Mouse (Mus musculus) gastrocnemius, postnatal 4 days (tissue): ENCODE measurements at regions not wholly inside any gene's neighbourhood (a gene's known extent, or its start where the extent isn't known, plus 50 kb on each side); places are given as distances from the start of the nearest gene placed in this dataset.

Experiments used
- DNase-seq, 2 experiments: peaks; one replicate each; pipeline ENCODE4 v3.0.0; 2021 to 2022; ENCODE audit warnings: low spot score in 2 of 2, mixed read lengths in 2 of 2

DNA sequence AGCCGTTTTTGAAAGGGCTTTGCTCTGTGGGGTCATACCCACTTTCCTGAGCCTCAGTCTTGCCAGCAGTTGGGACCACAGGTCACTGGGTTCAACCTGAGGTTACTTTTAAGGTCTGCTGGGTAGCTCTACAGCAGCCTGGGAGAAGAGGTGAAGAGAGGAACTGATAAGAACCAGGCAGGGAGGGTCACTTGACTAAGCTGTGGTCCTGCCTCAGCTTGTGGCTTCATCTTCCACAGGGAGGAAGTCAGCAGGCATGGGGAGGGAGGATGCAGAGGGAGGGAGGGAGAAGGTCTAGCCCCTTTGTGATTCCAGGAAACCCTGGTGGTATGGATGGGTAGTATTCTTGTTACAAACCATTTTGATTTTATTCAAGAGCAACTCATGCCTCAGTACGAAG is 59.9 kb upstream of the Lrpap1 start:
- no peak for DNase-seq

DNA sequence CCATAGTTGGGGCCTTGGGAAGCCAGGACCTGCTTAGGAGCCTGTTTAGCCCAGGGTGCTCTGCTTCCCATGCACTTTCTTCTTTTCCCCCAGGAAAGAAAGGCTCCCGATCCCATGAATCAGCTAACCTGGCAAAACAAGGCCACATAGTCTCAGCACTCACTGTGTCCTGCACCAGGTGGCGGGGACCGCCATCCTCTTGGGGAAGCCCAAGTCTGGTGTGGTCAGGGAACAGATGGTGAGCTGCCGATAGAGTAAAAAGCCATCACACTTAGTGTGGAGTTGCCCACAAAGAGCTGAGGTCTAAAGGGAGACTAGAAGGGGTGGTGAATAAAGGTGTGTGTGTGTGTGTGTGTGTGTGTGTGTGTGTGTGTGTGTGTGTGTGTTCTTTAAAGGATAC is 57.0 kb upstream of the Lrpap1 start:
- DNase-seq: no peak

DNA sequence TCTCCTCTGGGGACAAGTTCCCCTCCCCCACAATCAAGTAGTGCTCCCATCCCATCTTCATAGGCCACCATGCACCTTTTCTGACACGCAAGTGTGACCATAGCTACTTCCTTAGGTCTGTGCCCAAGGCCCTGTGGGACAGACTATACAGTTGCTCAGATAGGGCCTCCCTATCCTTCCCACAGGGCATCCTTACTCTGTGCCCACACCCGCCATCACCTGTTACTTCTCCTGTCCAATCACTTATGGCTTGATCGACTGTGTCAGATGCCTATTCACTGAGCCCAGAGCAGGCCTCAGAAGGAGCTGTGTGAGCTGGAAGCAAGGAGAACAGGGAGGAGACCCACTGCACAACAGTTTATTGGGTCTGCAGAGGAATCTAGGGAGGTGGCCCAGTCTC is 56.6 kb upstream of the Lrpap1 start:
- DNase-seq: no peak

DNA sequence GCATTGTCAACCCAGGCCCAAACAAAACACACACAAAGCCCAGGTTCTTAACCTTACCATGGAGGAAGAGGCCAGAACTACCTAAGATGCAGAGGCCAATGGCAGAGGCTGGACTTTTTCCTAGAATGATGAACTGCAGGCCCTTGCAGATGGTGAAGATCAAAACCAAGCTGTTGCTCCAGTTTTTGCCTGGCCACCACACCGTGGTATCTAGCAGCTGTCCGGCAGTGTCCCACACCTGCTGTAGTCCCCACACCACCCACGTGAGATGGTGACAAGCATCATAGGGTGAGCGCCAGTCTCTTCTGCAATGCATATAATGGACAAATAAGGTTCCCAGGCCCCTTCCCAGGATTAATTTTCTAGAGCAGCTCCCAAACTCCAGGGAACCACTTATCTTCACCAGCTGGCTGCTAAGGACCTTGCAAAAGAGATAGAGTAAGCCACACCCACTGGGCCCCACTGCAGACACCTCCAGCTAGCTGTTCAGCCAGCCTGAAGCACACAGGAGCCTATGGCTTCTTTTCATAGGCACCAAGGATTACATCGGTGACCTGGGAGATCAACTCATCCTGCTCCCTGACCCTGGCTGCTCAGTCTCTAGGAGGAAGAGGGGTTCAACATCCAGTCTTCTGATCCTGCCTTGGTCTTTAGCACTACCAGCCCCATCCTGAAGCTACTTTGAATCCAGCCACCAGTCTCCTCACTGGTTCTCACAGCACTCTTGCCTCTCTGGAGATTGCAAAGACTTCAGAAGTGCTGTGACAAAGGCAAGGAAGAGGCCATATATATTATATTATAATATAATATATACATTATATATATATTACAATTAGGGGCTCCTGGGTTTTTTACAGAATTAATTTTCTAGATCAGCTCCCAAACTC is 55.6 kb upstream of the Lrpap1 start:
- no peak for DNase-seq

DNA sequence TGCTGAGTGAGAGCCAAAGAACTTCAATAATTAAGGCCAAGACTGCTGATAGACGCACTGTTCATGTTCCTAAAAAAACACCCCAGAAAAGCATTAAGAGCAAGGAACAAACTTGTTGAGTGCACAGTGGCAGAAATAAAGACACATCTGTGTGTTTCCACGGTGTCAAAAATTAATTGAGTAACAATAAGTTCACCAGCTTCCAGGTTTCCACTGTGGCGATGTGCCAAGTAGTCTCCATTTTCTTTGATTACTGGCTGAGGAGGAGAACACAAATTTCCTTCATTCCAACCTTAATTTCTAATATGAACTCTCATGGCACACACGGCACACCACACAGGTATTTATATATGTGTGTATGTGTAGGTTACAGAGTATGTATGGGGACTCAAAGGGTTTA is 54.3 kb upstream of the Lrpap1 start:
- DNase-seq: no peak

DNA sequence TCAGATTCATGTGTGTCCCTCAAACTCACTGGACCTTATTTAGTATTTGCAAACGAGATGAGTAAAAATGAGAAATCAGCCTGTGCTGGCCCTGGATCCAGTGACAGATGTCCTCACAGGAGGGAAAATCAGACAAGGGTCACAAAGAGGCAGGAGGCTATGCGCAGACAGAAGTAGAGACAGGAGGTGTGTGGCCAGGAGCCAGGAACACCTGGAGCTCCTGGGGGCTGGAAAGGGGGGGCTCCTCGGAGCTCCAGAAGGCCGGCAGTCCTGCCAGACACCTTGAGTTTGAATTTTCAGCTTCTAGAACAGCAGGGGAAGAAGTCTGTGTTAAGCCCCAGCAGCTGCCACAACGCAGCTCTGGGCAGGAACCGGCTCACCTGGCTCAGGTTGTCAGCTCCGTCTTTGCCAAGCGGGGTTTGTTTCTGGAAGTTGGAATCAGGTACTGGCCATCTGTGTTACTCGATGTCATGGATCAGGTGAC is 53.7 kb upstream of the Lrpap1 start:
- no peak for DNase-seq

DNA sequence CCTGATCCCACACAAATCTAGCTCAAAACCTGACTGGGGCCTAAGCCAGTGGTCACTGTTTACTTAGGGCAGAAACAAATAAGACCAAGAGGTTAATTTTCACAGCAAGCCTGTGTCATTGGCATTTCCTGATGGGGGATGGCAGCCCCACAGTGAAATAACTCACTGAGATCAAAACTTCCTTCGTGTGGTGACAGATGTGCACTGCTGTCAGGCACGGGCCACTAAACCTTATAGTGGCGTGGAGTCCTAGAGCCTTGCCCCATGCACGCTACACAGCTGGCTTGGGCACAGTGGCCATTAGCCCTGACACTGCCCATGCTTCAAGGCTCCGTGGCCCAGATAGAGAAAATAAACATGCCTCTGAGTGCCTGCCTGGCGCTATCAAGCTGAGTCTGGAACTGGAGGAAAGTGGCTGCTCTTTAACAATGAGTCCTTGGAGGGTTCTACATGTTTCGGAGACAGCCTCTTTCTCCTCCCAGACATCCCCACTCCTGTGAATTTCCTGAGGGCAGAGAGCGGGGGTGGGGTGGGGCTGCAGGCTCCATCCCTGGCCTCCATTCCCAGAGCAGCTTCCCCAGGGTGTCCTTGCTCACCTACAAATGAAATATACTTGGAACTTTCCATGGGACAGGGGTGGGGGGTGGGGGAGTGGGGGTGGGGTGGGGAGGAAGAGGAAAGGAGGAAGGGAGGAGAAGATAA is 52.9 kb upstream of the Lrpap1 start:
- no peak for DNase-seq

DNA sequence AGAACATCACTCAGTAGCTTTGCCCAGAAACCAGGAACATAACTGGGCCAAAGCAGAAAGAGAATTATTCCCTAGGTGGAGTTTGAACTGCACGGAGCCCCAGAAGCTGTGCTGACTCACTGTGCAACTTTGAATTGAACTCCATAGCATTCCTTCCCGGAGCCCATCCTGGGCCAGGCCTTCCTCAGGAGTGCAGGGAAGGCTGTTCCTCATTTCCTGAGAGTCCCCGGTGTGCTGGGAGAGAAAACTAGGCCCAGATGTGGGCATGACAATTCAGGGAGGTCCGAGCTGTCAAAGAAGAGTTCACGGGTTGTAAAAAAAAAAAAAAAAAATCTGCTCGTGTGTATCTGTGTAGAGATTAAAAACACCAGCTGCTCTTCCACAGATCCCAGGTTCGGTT is 50.8 kb upstream of the Lrpap1 start:
- no peak for DNase-seq

DNA sequence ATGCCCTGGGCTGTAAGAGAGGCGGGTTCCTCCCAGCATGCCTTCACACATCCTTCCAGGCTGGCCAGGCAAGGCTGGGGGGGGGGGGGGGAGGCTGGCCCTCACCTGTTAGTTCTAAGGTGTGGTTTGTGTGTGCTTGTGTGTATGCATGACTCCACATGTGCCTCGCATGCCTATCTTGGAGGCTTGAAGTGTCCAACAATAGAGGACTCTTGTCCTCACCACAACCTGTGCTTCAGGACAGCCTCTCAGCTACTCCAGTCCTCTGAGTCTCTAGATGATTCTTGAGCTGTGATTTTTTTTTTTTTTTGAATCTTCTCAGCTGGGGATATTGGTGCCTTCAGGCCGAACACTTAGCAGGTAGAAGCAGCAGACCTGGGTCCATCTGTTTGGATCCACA is 50.2 kb upstream of the Lrpap1 start:
- no peak for DNase-seq
